Mouse (Mus musculus) myocyte (in vitro differentiated cells): ENCODE data around the gene Lcmt1.

Experiments
- E2F4 ChIP-seq: IDR thresholded peaks from one replicate; pipeline ENCODE4 v1.6.1; 2011; ENCODE audit warnings: mild to moderate bottlenecking, control low read depth, moderate library complexity; ENCODE audit not compliant: insufficient read depth
- MAX ChIP-seq: IDR thresholded peaks from one replicate; pipeline ENCODE4 v1.6.1; 2011; ENCODE audit warnings: low read depth, mild to moderate bottlenecking, control low read depth
- POLR2A ChIP-seq: IDR thresholded peaks from one replicate; pipeline ENCODE4 v1.6.1; 2011; ENCODE audit warnings: low read depth, mild to moderate bottlenecking, control low read depth, moderate library complexity; ENCODE audit not compliant: insufficient read length
- USF1 ChIP-seq: IDR thresholded peaks from one replicate; pipeline ENCODE4 v1.6.1; 2011; ENCODE audit warnings: low read depth, mild to moderate bottlenecking, control low read depth, moderate library complexity

GRCm38 (mm10) chr7:123370700-123371099, 1.1 kb downstream of the Lcmt1 start:
- no peak for TF ChIP-seq MAX
- TF ChIP-seq POLR2A, result no peak
- no peak for TF ChIP-seq USF1
- no peak for TF ChIP-seq E2F4
